Mouse (Mus musculus) E14TG2a.4 (cell line): ENCODE results near the gene Slc16a13.

Experiments
- H3K27me3 ChIP-seq: 2 replicates; pipeline ENCODE4 v1.6.1; 2014; ENCODE audit warnings: low read length, control low read depth; ENCODE audit not compliant: insufficient read depth
- H3K36me3 ChIP-seq: 2 replicates; pipeline ENCODE4 v1.6.1; 2014; ENCODE audit warnings: low read length, control low read depth; ENCODE audit not compliant: insufficient read depth
- H3K4me1 ChIP-seq: replicated peaks from 2 replicates; pipeline ENCODE4 v1.6.1; 2014; ENCODE audit warnings: low read depth, low read length, control low read depth
- H3K4me3 ChIP-seq: replicated peaks from 2 replicates; pipeline ENCODE4 v1.5.1; 2014; ENCODE audit warnings: mild to moderate bottlenecking, low read length
- H3K9me3 ChIP-seq: 2 replicates; pipeline ENCODE4 v1.6.1; 2014; ENCODE audit warnings: low read length, control low read depth
- CTCF ChIP-seq: conservative IDR thresholded peaks from 2 replicates; pipeline ENCODE4 v1.5.1; 2014; ENCODE audit warnings: low read length
- NANOG ChIP-seq: IDR thresholded peaks from 2 replicates; pipeline ENCODE4 v1.6.1; 2014; ENCODE audit warnings: borderline replicate concordance, low read length, mixed read lengths
- POU5F1 ChIP-seq: IDR thresholded peaks from 2 replicates; pipeline ENCODE4 v1.6.1; 2014; ENCODE audit warnings: low read length, borderline replicate concordance

Gene Slc16a13

DNA sequence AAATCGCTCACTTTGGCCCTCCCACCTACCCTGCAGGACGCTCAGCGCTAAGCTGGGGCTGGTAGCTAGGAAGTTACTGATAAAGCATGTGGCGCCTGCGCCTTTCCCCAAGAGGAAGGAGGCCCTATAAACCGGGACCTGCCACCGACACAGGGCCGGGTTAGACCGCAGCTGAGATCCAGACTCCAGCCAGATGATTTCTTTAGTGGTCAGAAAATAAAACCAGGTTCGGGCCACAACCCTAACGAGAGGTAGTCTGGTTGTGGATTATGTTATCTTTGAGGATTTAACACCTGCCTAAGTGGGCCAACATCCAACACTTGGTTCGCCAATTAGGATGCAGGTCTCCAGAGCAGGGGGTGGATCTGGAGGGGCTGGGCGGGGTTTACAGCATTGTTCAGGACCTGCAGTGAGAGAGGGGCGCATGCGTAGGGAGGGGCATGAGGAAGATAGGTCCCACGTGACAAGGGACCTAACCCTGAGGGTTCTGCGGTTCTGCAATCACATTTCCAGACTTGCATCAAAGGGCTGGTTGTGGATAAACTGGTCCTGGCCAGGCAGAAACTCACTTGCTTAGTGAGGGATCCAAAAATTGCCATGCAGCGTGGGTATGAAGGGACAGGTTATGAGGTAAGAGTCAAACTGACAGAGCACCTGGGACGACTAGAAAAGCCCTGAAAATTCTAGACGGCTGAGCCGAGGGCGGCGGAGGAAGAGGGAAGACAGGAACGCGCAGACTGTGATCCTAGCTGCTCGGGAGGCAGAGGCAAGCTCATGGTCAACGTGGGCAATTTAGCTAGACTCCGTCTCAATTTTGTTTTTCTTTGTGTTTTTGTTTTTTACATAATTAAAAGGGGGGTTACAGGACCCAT, at the start of gene Slc16a13:
Slc16a13 (minus strand) TSS at position 334 of the 872 bp plus-strand sequence.
- Histone ChIP-seq H3K4me1 (peaks cover 65% of the 10 kb centered on the region), H3K4me3 (peak within 1 kb of the TSS; percentile 79), H3K9me3 (no peaks in the 10 kb centered on the region), H3K27me3 (peaks cover 68% of the 10 kb centered on the region), H3K36me3 (peaks cover 53% of the 10 kb centered on the region)
- TF ChIP-seq CTCF (no peak), POU5F1 (no peak), NANOG (no peak)

DNA sequence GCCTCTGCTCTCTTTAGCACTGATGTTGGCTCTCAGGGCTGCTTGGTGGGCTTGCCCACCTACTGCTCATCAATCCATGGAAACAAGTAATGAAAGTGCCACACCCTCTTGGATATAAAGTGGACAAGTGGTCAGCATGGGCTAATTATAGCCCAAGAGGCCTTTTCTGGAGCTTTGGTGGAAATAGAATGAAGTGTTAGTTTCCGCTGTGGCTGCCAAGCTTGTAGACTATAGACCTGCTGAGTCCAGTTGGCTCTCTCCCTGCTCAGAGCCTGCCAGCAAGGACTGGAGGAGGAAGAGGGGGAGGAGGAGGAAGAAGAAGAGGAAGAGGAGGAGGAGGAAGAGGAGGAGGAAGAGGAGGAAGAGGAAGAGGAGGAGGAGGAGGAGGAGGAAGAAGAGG, 45.5 kb upstream of the Slc16a13 start:
- Histone ChIP-seq H3K4me3 (no peak overlapping the region), H3K9me3 (no peaks in the 10 kb centered on the region), H3K36me3 (no peaks in the 10 kb centered on the region), H3K27me3 (no peaks in the 10 kb centered on the region; the same call in 1 of the 2 replicates), H3K4me1 (no peaks in the 10 kb centered on the region)
- TF ChIP-seq NANOG (no peak), CTCF (no peak), POU5F1 (no peak)

DNA sequence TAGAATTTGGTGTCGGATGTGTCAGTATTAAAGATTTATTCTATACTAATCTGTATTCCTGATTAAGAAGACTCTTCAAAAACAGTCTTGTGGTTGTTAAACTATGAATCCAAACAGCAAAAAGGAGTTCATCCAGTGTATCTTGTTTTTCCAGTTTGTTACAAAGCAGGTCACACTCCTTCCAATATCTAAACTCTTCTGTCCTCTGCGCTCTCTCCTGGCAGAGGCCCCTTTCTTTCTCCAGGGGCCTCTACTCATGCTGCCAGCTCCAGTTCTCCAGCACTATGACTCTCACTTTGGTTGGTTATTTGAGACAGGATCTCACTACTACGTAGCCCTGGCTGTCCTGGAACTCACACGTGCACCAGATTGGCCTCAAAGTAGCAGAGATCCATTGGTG, 45.0 kb upstream of the Slc16a13 start:
- TF ChIP-seq POU5F1 (no peak), NANOG (no peak), CTCF (no peak)

DNA sequence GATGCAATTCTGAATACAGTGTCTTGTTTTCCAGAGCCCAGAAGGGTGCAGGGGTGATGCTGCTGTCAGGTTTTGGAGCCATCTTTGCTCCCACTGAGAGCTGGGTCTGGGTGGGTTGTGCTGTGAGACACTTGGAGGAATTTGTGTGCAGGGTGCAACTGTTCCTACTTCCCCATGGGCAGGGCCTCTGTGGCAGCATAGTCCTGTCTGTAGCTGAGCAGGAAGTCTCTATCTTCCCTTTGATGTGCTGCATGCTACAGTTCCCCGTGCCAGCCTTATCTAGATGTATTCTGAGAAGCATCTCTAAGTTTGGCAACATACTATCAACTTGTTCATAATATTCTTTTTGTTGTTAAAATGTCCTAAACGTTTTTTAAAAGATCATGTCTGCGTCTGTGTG, 44.4 kb upstream of the Slc16a13 start:
- H3K9me3 ChIP-seq = no peaks in the 10 kb centered on the region
- no peaks in the 10 kb centered on the region for H3K4me1 ChIP-seq
- H3K36me3 ChIP-seq = no peaks in the 10 kb centered on the region
- H3K4me3 ChIP-seq = no peak overlapping the region
- TF ChIP-seq CTCF (no peak), POU5F1 (no peak), NANOG (no peak)
- H3K27me3 ChIP-seq = no peaks in the 10 kb centered on the region; the same call in 1 of the 2 replicates

More for the DNA sequence above, 45.0 kb upstream of the Slc16a13 start:
- Histone ChIP-seq H3K36me3 (no peaks in the 10 kb centered on the region), H3K4me1 (no peaks in the 10 kb centered on the region), H3K4me3 (no peak overlapping the region), H3K9me3 (no peaks in the 10 kb centered on the region), H3K27me3 (no peaks in the 10 kb centered on the region; the same call in 1 of the 2 replicates)

DNA sequence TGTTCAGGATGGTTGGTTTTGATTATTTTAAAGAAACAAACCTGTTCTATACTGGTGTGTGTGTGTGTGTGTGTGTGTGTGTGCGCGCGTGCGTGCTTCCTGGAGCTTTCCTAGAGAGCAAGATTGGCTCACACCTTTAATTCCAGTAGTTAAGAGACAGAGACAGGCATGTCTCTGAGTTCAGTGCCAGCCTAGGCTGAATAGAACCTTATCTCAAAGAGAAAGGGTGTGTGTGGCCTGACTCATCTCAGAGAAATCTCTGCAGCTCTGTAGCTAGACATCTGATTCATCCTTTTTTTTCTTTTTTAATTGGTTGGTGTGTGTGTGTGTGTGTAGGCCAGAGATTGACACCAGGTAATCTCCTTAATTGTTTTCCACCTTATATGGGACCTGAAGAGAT, 38.2 kb upstream of the Slc16a13 start:
- no peak for TF ChIP-seq POU5F1
- no peak for TF ChIP-seq NANOG
- TF ChIP-seq CTCF = no peak
- no peak overlapping the region for H3K4me3 ChIP-seq
- no peaks in the 10 kb centered on the region for H3K36me3 ChIP-seq
- H3K9me3 ChIP-seq = no peaks in the 10 kb centered on the region
- peaks cover 33% of the 10 kb centered on the region for H3K27me3 ChIP-seq
- peaks cover 19% of the 10 kb centered on the region for H3K4me1 ChIP-seq

DNA sequence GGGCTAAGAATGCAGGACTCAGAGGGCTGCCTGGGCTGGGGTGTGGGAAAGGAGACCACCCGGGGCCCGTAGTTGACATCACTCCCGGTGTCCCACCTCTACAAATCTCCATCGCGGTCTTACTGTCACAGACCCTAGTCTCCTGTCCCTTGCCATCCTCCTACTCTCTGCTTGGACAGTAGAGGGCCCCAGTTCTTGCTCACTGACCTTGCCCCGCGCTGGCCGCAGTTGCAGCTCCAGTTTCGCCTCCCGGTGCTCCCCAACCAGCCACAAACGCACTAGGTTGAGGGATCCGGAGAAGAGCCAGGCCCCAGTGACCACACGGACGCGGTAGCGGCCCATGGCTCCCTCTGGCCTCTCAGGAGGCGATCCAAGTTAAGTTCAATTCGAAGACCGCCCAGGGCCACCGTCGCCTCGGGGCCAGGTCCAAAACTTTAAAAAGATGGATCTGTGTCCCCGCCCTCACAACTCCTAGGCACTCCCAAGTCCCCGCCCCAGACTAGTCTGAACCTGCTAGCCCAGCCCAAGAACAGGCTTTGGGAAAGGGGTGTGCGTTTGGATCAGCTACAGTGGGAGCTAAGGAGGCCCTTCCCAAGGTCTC, 34.2 kb upstream of the Slc16a13 start, which contains the start of gene Alox12:
Alox12 (minus strand) TSS at position 423 of the 601 bp plus-strand sequence.
- peaks cover 73% of the 10 kb centered on the region for H3K27me3 ChIP-seq
- TF ChIP-seq NANOG = no peak
- TF ChIP-seq CTCF = no peak
- no peak for TF ChIP-seq POU5F1
- H3K4me3 ChIP-seq = peak within 1 kb of the TSS; percentile 70
- no peaks in the 10 kb centered on the region for H3K9me3 ChIP-seq
- H3K4me1 ChIP-seq = peaks cover 26% of the 10 kb centered on the region
- no peaks in the 10 kb centered on the region for H3K36me3 ChIP-seq

DNA sequence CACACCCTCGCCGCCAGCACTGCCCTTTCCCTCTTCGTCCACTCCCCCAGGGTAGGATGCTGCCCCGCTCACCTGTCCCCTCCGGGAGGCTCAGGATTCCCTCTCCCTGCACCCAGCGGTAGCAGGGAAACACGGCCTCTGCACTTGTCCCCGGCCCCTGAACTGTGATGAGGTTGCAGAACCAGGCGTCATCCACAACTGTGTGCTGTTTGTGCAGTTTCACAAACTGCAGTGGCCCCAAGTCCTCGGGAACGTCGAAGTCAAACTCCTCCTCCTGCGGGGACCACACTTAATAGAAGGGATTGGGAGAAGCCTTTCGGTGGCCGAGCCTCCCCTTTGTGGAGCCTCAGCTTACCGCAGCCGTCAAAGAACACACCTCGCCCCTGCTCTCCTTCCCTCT, 33.5 kb upstream of the Slc16a13 start:
- Histone ChIP-seq H3K9me3 (no peaks in the 10 kb centered on the region), H3K4me3 (peak overlapping the region; percentile 70), H3K4me1 (peaks cover 26% of the 10 kb centered on the region), H3K36me3 (no peaks in the 10 kb centered on the region), H3K27me3 (peaks cover 75% of the 10 kb centered on the region)
- TF ChIP-seq POU5F1 = no peak
- no peak for TF ChIP-seq CTCF
- no peak for TF ChIP-seq NANOG

DNA sequence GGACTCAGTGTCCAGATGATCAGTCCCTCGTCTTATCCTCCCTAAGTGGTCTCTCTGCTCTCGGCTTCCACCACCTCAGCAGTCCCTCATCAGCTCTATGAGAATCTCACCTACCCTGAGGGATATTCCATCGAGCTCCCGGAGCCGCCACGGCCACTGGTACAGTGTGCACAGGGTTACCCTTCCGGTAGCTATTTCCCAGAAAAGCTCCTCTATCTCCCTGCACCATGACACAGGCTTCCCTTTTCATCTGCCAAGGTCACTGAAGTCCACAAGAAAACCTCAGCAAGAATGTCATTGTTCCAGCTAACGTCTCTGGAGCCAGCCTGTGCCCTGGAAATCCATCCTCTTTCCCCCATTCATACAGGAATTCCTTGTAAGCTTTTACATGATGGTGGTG, 31.0 kb upstream of the Slc16a13 start:
- H3K36me3 ChIP-seq = no peaks in the 10 kb centered on the region
- TF ChIP-seq NANOG (no peak), CTCF (no peak), POU5F1 (no peak)
- peaks cover 32% of the 10 kb centered on the region for H3K4me1 ChIP-seq
- no peak overlapping the region for H3K4me3 ChIP-seq
- H3K9me3 ChIP-seq = no peaks in the 10 kb centered on the region
- peaks cover 64% of the 10 kb centered on the region for H3K27me3 ChIP-seq

DNA sequence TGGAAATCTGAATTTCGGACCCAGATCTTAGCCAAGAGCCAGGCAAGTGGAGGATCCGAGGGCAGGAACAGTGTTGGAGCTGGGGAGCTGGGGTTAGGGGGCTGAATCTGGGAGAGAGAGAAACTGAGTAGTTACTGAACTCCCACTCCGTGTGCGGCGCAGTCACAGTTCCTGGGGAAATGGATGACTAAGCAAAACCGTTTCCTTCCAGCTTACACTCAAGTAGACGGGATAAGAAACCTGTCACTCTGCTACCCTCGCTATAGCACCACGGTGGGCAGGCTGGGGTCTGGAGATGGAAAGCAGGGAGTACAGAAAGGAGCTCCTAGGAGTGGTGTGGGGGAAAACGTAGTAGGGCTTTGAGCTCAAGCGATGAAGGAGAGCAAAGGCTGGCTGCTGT, 29.3 kb upstream of the Slc16a13 start:
- H3K27me3 ChIP-seq = peaks cover 57% of the 10 kb centered on the region
- TF ChIP-seq NANOG (no peak), POU5F1 (no peak), CTCF (no peak)
- no peaks in the 10 kb centered on the region for H3K9me3 ChIP-seq
- H3K4me1 ChIP-seq = peaks cover 40% of the 10 kb centered on the region
- H3K4me3 ChIP-seq = no peak overlapping the region
- no peaks in the 10 kb centered on the region for H3K36me3 ChIP-seq
